35 mouse cellular contexts compared by ENCODE assay signal in genomic region chr6:78821251-78821650, GRCm38 (mm10).
"Had no signal": no experiment of that assay in that cellular context is flagged by ENCODE, and none has a peak within 500 bp of the region (broad histone marks: within the 10 kb centered on the region; RNA-seq: fewer than 3 reads in every experiment).

No protein-coding gene starts in this region.

- ATAC-seq: hindbrain, embryonic 16.5 days; hindbrain, postnatal 0 days; inflammation-experienced regulatory T-cells, adult 6 months; intestine, embryonic 15.5 days; intestine, embryonic 16.5 days; intestine, postnatal 0 days had no signal

- H3K4me2 ChIP-seq: heart, embryonic 11.5 days; heart, embryonic 12.5 days; heart, embryonic 13.5 days; heart, embryonic 15.5 days; hindbrain, embryonic 12.5 days; hindbrain, embryonic 13.5 days; hindbrain, embryonic 14.5 days; hindbrain, embryonic 15.5 days; intestine, embryonic 15.5 days; kidney, embryonic 15.5 days had no signal

- DNase-seq: heart, postnatal 10 days; heart, postnatal 14 days; heart, postnatal 36 days; heart, postnatal 4 days; kidney, adult 11 months; kidney, adult 18-20 months; kidney, adult 2 months; kidney, adult 8-10 months; kidney, adult 9 months; kidney, postnatal 10 days; kidney, postnatal 14 days; kidney, postnatal 25 days; kidney, postnatal 36 days; kidney, postnatal 4 days; layer of hippocampus, adult 9-11 months; layer of hippocampus, postnatal 36 days had no signal

- H3K27ac ChIP-seq: heart, embryonic 13.5 days; heart, embryonic 15.5 days; hindbrain, embryonic 10.5 days; hindbrain, embryonic 12.5 days; hindbrain, embryonic 13.5 days; hindbrain, embryonic 14.5 days; hindbrain, embryonic 15.5 days; hindbrain, postnatal 0 days; intestine, embryonic 15.5 days; kidney, embryonic 15.5 days; kidney, postnatal 0 days; layer of hippocampus, adult 2 months; left cerebral cortex, adult 2 months had no signal

- H3K4me3 ChIP-seq: heart, embryonic 12.5 days; heart, embryonic 13.5 days; heart, embryonic 15.5 days; hindbrain, embryonic 10.5 days; hindbrain, embryonic 12.5 days; hindbrain, embryonic 13.5 days; hindbrain, embryonic 15.5 days; intestine, embryonic 15.5 days; kidney, embryonic 15.5 days; layer of hippocampus, adult 2 months; left cerebral cortex, adult 2 months had no signal

- H3K9ac ChIP-seq: heart, embryonic 12.5 days; heart, embryonic 13.5 days; heart, embryonic 15.5 days; hindbrain, embryonic 12.5 days; hindbrain, embryonic 13.5 days; hindbrain, embryonic 14.5 days; hindbrain, embryonic 15.5 days; intestine, embryonic 15.5 days; kidney, embryonic 15.5 days had no signal

- H3K9me3 ChIP-seq: heart, embryonic 12.5 days; heart, embryonic 13.5 days; heart, embryonic 15.5 days; hindbrain, embryonic 10.5 days; hindbrain, embryonic 12.5 days; hindbrain, embryonic 13.5 days; hindbrain, embryonic 15.5 days; intestine, embryonic 15.5 days; kidney, embryonic 15.5 days had no signal

- H3K27me3 ChIP-seq: heart, embryonic 12.5 days; heart, embryonic 13.5 days; heart, embryonic 15.5 days; hindbrain, embryonic 12.5 days; hindbrain, embryonic 13.5 days; hindbrain, embryonic 15.5 days; intestine, embryonic 15.5 days; kidney, embryonic 15.5 days had no signal

- H3K4me1 ChIP-seq: heart, embryonic 12.5 days; heart, embryonic 13.5 days; heart, embryonic 15.5 days; hindbrain, embryonic 13.5 days; hindbrain, embryonic 15.5 days; intestine, embryonic 15.5 days; kidney, embryonic 15.5 days had no signal

- H3K36me3 ChIP-seq: heart, embryonic 12.5 days; heart, embryonic 13.5 days; heart, embryonic 15.5 days; hindbrain, embryonic 10.5 days; hindbrain, embryonic 12.5 days; hindbrain, embryonic 13.5 days; hindbrain, embryonic 15.5 days; intestine, embryonic 15.5 days; kidney, embryonic 15.5 days had no signal
